Mouse (Mus musculus) layer of hippocampus, adult 18-20 months (tissue): ENCODE measurements around the gene Ddr1. TPM values are rescaled to one million over a fixed set of nuclear protein-coding genes. Genes with fewer than 3 reads are reported as not detected.
"Not testable (repeated sequence)": the region's sequence is repeated elsewhere in the genome, so short reads cannot be mapped to it uniquely, and the experiment has no call there.

ENCODE experiments used
- DNase-seq, 2 experiments: peaks; one replicate each; pipeline ENCODE4 v3.0.0; 2022; ENCODE audit warnings: low spot score in 2 of 2
- long read RNA-seq: library from polyadenylated mRNA; stranded (forward); transcript quantifications from one replicate; pipeline ENCODE4 v2.0.0, GENCODE M21; 2021
- total RNA-seq, 2 experiments: library from RNA; stranded (reverse); gene quantifications; 2 replicates each; pipeline ENCODE4 v1.2.3; 2021

Gene Ddr1
- total RNA-seq = 10 to 100 TPM; 59.0 to 59.7 TPM
- long read RNA-seq, partial matches to known transcripts = 18 of 62 reads
- long read RNA-seq, other reads (novel, unspliced or antisense) = 35 of 62 reads

GRCm38 (mm10) chr17:35704621-35705464, at the start of gene Ddr1:
Ddr1 (minus strand) TSS chr17:35704621.
- no peak for DNase-seq

- DNase-seq = no peak
These were observed 49.2 kb upstream of the Ddr1 start for GRCm38 (mm10) chr17:35753668-35754067.

DNA sequence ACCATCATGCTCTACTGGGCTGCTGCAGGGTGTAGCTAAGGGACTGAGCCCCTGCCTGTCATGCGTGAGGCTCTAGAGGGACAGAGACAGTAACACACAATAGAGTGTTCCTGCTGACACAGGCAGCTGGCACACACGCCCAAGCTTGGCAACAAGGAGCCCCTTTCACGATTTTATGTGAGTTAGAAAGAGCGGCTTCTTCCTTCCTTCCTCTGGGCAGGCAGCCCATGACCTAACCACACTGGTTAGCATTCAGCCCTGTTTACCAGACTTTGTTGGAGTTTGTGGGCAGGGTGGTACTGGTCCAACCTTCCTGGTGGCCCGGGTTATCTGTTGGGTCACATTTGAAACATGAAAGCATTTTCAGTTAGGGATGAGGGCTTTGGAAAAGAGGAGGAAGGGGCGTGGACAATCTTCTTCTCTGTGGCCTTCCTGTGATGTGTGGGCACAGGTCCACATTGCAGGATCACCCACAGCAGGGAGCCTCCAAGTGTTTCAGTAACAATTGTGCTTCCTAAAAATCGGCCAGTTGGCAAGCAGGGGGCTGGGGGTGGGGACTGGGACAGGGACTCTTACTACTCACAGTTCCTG, 47.9 kb upstream of the Ddr1 start:
- peak; percentile 23 to 49 for DNase-seq

DNA sequence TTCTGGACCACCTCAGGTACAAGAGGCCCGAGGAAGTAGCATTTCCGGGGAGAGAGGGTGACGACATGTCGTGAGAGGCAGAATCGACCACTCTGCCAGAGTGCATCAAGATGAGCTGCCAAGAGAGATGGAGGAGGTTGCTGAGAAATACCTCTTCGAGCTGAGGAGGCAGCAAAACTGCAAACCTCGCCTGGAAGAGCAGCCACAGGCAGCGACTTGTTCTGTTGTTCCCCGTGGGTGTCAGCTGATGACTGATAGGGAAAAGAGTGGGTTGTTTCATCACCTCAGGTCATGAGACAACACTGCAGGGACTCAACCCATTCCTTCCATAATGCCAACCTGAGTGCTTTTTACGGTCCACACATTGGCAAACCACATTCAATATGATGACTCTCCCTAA, 45.3 kb upstream of the Ddr1 start:
- DNase-seq = no peak

GRCm38 (mm10) chr17:35744361-35744760, 39.9 kb upstream of the Ddr1 start:
- no peak for DNase-seq

GRCm38 (mm10) chr17:35742948-35743347, 38.5 kb upstream of the Ddr1 start:
- no peak for DNase-seq

DNA sequence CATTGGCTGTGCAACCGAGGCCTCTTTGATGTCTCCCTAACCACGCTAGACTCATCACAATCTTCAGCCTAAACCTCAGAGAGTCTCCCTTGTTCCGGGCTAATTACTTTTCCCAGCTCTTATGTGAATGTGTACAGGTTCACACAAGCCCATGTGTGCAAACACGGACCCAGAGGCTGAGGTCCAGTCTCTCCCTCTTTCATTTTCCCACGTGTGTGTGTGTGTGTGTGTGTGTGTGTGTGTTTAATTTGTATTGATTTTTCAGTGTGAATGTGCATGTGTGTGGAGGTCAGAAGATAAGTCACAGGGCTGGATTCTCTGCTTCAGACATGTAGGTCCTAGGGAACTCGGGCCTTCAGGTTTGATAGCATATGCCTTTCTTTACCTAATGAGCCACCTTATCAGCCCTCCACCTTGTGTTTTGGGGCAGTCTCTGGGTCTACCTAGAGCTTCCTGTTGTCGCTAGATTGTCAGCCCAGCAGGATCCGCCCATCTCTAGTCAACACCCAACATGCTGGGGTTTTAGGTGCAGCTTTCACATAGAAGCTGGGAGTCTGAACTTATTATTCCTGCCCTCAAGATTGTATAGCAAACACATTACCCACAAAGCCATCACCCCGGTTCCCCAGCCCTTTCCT, 37.3 kb upstream of the Ddr1 start:
- DNase-seq = no peak

DNA sequence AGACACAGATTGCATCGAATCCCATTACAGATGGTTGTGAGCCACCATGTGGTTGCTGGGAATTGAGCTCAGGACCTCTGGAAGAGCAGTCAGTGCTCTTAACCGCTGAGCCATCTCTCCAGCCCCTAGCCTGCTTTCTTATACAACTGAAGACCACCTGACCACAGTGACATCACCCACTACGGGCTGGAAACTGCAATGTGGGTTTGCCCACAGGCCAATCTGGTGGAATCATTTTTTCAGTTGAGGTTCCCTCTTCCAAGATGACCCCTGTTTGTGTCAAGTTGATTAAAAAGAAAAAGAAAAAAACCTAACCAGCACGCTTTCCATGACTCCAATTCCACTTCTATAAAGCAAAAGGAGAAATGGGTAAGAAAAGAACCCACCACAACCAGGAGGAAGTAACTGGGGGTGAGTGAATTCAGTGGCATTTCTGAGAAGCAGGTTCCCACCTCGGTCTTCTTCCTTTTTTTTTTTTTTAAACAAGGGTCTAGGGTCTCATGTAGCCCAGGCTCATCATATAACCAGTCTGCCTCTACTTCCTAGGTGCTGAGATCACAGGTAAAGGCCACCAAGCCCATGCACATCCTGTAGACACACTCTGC, 36.0 kb upstream of the Ddr1 start:
- no peak for DNase-seq

- DNase-seq = peak; percentile 78 to 97
These were observed 35.3 kb upstream of the Ddr1 start for GRCm38 (mm10) chr17:35739675-35740074.

DNA sequence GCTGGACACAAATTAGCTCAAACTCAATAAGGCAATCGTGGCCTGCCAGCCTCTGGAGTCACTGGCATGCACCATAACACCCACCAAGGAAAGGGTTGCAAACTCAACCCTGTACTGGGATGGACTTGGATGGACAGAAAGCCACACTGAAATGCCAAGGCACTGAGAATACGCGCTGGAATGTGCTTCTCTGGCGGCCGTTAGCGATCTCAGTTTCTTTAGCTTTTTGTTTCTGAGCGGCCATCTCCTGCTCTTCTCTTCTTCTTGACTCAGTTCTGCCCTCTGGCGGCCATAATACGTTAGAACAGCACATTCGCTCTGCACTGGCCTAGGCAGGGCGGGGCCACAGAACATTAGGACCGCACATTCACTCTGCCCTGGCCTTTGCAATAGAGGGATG, 33.3 kb upstream of the Ddr1 start:
- peak; percentile 51 to 86 for DNase-seq

DNA sequence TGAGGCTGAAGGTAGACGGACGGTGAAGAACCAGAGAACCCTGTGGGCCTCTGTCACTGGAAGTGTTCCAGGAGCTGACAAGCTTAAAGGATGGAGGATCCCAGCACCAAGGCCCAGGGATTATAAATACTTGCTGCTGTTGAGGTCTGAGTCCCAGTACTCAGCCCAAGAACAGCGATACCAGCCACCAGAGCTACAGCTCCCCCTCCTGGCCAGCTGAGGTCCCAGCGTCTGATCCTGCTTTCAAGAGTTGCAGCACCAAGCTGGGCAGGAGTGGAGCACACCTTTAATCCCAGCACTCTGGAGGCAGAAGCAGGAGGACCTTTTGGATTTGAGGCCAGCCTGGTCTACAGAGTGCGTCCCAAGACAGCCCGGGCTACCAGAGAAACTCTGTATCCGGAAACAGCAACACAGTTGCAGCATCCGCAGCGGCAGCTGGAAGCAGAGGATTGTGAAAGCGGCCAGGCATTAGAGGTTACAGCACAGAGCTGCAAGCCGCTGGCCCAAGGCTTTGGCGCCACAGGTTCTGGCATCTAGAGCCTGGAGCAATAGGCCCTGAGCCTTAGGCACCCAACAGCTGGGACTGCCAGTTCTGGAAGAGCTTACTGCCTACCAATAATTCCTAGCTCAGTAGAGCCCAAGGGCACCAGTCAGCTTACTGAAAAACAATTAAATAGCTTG, 32.0 kb upstream of the Ddr1 start:
- peak; percentile 44 to 80 for DNase-seq

DNA sequence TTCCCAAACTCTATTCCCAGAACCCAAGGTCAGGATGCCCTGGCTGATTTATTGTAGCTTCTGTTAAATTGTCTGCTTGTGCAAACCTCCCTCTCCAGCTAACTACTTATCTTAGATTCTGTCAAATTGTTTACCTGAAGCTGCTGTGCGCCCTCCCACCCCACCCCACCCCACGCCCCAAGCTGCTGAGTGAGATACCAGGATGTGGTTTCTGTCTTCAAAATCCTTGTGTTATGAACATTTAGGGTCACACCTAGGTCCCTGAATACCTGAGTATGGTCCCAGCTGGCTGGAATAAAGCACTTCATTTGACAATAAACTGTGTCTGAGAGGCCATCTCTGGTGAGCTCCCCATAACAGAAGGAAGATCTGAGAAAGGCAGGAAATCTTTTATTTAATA, 30.1 kb upstream of the Ddr1 start:
- no peak for DNase-seq

DNA sequence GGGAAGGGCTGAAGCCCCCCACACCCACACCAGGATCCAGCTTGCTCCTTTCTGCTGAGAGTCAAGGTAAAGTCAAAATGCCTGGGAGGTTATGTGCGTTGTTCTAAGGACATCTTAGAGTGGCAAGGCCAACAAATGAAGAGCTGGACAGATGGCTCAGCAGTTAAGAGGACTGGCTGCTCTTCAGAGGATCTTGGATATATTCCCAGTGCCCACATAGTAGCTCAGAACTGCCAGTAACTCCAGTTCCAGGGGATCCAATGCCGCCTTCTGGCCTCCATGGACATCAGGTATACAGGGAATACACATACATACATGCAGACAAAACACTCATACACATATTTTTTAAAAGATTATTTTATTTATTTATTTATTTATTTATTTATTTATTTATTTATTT, 29.0 kb upstream of the Ddr1 start:
- DNase-seq = no peak

DNA sequence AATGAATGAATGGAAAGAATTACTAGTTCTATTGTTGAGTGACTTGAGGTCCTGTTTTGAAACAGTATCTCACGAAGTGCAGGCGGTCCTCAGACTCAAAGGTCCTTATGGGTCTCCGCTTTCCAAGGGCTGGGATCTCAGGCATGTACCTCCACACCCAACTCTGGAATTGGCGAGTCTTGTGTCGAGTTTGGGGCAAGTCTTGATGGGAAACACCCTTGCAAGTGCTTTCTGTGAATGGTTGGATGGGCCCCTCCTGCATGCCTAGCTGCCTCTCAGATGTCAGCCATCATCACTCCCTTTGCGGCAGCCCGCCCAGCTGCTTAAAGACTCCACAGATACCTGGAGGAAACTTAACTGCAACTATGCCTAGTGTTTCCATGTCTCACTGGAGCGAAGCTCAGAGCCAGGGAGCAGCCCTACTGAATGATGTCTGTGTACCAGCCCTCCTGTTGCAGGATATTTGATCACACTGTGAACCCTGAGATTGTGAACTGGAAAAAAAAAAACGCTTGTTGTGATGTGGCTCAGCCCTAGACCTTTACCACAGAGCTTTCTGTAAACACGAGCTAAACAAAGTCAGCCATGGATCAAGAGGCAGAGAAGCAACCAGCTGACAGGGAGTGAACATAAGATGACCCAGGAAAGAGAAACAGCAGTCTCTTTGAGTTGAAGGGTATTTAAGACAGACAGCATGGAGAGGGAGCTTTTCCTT, 27.2 kb upstream of the Ddr1 start:
- DNase-seq = no peak

DNA sequence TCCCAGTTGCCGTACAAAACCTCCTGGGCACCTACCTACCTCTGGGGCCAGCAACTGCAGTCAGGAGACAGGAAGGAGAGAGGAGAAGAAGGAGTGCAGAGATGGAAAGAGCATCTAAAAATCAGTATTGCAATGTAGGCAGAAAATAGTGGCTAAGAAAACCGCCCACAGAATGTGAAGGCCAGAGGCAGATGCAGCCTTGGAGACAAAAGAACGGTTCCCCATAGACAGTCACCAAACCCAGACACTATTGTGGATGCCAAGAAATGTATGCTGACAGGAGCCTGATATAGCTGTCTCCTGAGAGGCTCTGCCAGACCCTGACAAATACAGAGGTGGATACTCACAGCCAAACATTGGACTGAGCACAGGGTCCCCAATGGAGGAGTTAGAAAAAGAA, 25.7 kb upstream of the Ddr1 start:
- not testable (repeated sequence) for DNase-seq

DNA sequence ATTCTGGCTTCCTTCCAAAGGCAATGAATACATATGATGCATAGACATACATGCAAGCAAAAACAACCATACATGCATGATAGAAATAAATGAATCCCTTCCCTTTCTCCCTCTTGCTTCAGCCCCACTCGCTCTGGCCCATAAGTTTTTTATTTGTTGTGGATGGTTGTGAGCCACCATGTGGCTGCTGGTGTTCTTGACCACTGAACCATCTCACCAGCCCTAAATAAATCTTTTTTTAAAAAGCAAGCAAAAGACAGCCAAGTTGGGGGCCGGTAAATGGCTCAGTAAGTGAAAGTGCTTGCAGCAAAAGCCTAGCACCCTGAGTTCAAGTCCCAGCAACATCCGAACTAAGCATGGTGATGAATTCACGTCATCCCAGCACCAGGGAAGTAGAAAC, 24.4 kb upstream of the Ddr1 start:
- DNase-seq = no peak

DNA sequence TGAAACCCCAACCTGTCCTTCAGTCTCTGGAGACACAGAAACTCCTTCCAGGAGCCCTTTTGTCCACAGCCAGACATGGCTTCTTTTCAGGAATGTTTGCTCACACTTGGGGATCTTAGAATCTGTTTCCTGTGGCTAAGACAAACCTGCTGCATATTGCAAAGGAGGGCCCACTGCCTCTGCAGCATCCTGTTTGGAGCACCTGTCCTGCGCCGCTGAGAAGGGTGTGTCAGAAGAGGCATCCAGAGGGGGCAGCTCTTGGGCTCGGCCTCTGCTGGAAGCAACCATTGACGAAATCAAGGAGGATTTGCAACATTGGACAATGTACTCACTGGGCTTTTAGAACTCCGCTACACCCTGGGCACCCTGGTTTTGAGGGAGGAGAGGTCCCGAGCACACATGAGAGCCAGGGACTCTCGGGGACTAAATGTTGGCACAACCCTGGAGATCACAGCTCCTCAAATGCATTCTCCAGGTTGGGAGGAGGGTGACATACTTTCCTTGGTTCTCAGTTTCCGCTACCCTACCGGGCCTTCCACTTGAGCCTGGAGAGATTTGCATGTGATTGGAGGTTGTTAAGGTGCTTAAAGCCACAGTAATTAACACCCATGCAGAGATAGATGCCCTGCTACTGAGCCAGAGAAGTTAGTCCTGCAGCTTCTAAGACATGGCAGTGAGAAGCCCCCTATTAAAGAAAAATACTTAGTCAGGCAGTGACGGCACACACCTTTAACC, 23.2 kb upstream of the Ddr1 start:
- no peak for DNase-seq

DNA sequence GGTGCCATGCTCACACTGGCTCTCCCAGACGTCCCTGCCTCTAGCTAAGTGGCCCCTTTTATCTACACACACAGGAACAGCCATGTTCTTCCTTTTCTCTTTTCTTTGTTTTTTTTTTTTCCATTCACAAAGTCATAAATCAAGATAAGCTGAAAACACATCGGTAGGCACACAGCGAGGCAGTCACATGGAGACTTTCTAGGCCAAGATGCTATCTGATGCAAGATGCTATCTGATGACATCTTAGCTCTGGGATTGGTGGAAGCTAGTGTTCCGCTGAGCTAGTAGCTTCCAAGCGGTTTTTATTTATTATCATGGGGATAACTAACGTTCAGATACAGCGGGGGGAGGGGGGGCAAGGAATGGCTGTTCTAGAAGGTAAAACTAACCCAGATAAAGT, 22.6 kb upstream of the Ddr1 start:
- no peak for DNase-seq

DNA sequence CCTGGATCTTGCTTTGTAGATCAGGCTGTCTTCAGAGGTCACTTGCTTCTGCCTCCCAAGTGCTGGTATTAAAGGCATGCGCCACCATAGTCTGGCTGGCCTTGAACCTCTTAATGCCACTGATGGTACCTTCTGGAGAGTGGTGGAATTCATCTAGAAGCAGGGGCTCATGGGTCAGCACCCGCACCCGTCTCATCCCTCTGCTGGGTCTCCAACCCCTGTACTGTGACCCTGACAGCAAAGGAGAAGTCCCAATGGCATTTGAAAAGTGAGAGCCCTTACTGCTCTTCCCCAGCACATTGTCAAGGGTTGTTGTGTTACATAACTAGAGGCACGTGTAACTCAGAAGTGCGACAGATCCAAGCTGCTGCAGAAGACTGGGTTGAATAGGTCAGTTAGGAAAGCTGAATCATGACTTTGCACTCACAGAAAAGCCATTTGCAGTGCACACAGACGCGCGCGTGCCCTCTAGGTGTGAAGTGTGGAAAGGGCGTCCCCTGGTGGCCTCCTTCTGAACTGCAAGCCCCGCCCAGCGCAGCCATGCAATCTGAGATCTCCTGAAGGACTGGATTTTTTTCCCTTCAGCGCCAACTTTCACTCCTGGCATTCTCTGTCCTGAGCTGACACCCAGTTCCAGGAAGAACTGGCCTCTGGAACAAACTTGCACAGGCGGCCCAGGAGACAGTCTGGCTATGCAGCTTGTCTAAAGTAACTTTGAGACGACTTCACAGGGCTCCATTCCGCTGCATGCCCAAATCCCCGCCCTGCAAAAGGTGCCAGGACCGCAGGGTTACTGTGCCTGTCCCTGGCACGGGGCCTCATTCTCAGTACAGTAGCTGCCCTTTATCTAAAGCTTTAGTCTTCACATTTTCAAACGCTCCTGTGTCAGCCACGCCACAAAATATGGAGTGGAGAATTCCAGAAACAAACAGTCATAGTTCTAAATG, 21.1 kb upstream of the Ddr1 start:
- DNase-seq = peak; percentile 84 to 94
